Mouse (Mus musculus) erythroid progenitor cell, adult 5-6 weeks (primary cell): ENCODE measurements around the gene Dgkd. TPM values are rescaled to one million over a fixed set of nuclear protein-coding genes. Genes with fewer than 3 reads are reported as not detected.

Source experiments
- ATAC-seq: replicated peaks from 2 replicates; pipeline ENCODE4 v1.8.0; 2016; ENCODE audit warnings: moderate number of reproducible peaks, mild to moderate bottlenecking, moderate TSS enrichment, inconsistent platforms; ENCODE audit not compliant: poor library complexity, low FRiP score, severe bottlenecking
- total RNA-seq, 2 experiments: library from RNA; stranded (forward) in 1 of 2; stranded (reverse) in 1 of 2; fragments of 150-400 nt in 1 of 2; fragments of 186-747, 209-891 nt in 1 of 2; gene quantifications; 2 replicates each; pipeline versions ENCODE4 v1.2.3 to v1.2.4; 2015 to 2017; ENCODE audit warnings: low replicate concordance in 2 of 2

Gene Dgkd
- total RNA-seq, 2 experiments from 2014 or later = 19.3 to 29.3 TPM

DNA sequence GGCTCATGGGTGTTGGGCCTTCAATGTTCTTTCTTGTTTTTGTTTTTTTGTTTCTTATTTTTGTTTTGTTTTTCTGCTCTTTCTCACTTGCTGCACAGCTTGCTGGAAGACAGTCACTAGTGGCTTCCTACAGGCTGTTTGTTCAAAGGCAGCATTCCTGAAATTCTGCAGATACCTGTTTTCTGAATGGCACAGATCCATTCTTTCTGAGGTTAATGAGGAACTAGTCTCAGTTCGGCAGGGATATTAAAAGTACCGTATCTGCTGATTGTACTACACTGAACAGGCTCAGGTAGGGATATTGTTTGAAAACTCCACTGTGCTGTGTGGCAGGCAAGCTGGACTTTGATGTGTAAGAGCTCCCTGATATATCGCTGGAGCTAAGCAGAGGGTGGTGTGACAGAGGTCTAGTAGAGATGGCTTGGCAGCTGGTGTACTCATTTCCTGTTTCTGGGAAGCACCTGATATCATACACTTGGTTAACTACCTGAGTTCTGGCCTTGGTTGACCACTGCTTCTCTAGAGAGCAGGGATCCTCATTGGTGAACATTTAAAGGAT, 67.0 kb downstream of the Dgkd start:
- no peak for ATAC-seq

DNA sequence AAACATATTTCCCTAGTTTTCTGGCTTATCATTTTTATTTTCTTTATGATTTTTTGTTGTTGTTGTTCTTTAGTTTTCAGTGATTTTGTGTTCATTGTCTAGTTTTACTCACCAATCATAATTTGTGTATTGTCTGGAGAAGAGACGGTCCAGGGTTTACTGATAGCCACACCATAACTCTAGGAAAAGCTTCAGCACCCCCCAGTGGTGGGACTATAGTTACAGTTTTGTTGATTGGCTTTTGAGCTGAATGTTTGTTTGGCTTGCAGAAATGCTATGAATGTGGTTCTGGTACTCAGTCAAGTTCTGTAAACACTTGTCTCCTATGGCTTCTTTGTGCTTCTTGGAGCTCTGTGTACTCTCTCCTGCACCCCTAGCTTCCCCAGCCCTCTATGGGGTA, 69.6 kb downstream of the Dgkd start:
- ATAC-seq = no peak

DNA sequence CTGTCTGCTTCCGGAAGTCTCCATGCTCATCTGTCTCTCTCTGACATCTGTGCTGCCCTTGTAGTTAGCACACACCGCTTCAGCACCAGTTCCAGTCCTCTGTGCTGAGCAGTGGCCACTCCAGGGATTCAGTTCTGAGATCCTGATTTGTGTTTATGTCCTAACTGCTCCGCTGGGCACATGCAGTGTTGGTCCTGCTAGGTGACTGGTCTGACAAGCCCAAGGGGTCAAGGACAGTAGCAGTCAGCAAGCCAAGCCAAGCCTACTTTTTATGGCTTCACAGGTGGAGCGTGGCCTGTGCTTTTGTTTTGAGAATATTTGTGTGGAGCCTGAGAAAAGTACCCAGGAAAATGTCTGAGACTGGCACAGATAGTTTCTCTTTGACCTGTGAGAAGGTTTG, 71.8 kb downstream of the Dgkd start:
- ATAC-seq = no peak

DNA sequence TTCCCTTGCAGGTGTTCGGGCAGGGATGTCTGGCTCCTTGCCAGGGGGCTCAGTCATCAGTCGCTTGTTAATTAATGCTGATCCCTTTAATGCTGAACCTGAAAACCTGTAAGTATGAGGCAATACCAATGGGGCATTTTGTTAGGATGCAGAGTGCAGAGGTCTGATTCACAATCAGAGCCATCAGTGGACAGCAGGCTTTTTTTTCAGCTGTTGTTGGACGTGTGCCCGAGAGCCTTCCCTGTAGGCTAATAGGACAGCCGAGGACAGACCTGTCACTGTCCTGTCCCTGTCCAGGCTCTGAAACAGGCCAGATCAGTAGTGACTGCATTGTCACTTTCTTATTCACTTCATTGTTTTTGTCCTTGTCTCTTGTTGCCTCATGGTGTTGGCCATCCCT, 76.6 kb downstream of the Dgkd start:
- ATAC-seq = no peak

DNA sequence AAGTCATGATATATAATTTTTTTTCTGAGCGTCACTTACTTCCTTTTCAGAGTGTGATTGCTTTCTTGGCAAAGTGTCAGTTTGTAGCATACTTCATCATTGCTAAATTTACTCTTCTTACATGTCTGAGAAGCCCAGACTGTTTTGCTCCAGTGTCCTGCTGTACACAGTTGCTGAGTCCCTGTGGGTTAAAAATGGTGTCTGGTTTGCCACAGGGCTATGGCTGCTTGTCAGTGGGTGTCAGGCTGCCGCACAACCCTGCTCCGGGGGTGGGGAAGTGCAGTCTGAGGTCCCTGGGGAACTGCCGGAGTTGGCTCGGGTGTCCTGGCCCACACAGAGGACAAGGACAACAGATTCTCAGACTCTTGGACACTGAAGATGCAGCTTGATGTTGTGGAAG, 80.0 kb downstream of the Dgkd start:
- no peak for ATAC-seq

DNA sequence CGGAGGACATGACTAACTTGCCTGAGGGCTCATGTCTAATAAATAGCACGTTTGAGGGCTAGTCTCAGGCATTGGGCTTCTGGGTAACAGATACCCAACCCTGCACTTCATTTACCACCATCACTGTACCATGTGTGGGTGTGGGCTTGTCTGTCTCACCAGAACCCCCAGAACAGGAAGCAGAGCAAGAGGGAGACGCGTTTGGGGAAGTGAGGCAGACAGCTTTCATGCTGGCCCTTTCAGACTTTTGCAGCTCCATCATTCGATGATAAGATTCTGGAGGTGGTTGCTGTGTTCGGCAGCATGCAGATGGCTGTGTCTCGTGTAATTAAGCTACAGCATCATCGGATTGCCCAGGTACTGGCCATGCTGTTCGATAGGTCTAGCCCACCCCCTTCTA, 82.0 kb downstream of the Dgkd start:
- ATAC-seq = no peak

DNA sequence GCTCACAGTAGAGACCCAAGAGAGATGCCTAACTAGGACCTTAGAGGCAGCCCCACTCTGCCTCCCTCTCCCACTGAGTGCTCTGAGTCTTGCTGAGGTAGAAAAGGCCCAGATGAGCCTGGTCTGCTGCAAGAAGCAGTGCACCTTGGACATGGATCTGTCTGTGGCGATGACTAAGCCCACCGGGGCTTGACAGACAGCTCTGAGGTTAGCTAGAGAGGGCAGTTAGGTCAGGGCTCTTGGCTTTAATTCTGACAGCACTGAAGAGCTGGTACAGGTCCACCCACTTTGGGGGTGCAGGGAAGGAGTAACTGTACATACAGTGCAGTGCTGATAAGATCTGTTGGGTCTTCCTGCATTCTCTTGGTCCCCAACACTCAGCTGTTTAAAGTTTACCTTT, 82.5 kb downstream of the Dgkd start:
- ATAC-seq = no peak

DNA sequence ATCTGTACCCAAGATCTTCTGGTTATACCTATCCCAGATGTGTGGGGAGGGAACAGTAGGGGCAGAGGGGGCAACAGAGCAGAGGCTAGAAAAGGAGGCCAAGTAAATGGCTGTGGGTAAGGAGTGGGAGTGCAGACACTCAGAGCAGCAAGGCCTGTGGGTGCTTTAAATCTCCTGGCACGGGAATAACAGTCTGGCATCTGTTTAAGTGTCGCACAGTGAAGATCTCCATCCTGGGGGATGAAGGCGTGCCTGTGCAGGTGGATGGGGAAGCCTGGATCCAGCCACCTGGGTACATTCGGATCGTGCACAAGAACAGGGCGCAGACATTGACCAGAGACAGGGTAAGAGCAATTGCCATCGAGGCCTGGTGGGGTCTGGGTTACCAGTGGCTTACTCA, 83.0 kb downstream of the Dgkd start:
- ATAC-seq = no peak

DNA sequence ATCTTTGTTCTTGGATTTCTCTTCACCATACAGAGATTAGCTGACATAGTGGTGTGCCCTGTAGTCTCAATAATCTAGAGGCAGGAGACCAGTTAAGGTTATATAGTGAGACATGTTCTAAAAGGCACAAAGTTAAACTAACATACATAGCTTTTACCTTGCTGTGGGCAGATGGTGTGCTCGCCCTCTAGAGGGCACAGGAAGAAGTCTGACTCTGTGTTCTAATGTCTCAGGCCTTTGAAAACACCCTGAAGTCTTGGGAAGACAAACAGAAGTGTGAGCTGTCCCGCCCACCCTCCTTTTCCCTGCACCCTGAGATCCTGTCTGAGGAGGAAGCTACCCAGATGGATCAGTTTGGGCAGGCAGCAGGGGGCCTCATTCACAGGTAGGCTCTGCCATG, 83.4 kb downstream of the Dgkd start:
- peak; percentile 70 for ATAC-seq

DNA sequence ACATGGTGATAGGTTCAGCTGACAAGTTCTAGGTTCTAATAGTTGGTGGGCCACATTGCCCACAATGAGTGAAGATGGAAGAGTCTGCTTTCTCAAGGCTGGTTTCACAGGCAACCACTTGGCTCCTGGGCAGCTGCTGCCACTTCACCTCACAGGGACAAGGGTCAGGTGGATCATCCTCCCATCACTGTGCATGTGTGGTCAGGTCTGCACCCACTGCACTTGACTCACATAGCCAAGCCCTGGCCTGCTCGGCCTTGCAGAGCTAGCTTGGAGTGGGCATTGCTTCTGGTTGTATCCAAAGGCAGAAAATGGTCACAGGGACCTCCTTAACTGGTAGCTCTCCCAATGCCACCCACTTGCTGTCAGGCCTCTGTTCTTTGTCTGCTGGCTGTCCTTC, 88.7 kb downstream of the Dgkd start:
- no peak for ATAC-seq

DNA sequence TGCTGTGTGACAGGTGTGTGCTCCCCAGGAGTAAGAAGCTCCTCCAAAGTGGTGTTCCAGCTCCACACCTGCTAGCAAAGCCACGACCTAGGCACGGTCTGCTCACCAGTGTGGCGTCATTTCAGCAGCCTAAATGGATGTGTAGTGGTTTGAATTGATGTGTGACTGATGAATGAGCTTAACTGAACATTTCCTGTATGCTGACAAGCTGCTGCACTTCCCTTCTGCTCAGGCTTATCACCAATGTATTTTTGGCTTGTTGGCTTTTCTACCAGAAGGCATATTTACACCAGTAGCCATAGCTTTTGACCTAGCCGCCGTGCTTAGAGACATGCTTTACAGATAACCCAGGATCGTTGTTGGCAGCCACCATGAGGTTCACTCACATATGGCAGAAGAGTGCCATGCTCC, 94.6 kb downstream of the Dgkd start:
- ATAC-seq = no peak

DNA sequence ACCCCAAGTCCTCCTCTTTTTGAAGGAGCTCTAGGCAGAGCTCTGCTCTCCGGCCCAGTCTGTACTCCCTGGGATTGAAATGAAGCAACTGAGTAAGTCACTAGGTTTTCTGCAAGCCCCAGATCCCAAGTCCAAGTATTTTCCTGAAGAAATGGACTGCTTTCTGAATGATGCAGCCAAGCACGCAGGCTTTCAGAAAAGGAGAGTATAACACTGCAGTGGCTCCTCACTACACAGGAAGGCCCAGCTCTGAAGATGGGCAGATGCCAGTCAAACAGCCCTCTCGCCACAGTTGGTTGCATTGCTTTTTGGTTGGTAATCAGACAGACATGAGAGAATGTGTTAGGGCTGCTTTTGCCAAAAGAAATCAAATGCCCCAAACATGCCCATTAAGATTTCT, 98.6 kb downstream of the Dgkd start:
- ATAC-seq = no peak

DNA sequence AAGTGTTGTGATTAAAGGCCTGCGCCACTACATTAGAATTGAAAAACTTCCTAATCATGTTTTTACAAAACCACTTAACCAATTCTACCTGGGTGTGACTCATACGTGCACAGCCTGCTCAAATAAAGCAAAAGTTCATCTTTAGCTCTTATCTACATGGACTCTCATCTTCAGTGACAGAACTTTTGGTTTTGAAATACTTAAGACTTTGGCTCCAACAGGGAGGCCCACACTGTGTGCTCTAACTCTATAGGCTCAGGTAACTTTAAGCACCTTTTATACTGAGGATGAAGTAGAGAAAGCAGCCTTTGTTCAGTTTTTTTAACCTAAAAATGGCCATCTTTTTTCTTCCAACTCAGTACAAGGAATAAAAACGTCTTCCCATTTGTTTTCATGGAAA, 100.0 kb downstream of the Dgkd start:
- no peak for ATAC-seq

DNA sequence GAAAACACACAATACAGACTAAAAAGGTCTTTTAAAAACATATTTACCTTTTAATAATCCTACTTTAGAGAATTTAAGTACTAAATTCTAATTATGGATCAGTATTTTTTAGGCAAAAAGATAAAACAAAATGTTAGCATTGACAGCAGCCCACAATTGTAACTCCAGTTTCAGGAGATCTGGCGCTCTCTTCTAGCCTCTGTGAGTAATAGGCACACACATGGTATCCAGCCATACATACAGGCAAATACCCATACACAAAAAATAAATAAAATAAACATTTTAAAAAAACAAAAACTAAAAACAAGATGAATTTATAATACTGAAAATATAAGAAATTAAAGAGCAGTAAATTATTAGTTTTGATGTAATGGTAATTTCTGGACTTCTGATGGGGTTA, 105.8 kb downstream of the Dgkd start:
- ATAC-seq = no peak

DNA sequence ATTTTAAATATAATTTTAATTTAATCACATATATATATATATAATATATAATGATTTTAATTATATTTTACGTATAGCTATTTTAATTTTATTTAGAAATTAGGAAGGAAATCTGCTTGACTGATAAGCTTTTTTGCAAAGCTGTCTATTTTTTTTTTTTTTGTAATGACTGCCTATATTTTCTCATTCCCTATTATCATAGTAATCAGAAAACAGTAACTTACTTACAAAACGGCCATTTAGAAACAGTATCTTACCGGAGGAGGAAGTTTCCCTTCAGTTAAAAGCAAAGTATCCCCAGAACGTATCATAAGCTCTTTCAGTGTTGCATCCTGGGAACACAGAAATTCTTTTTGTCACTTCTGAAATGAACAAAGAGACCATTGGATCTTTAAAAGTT, 106.4 kb downstream of the Dgkd start:
- ATAC-seq = no peak

DNA sequence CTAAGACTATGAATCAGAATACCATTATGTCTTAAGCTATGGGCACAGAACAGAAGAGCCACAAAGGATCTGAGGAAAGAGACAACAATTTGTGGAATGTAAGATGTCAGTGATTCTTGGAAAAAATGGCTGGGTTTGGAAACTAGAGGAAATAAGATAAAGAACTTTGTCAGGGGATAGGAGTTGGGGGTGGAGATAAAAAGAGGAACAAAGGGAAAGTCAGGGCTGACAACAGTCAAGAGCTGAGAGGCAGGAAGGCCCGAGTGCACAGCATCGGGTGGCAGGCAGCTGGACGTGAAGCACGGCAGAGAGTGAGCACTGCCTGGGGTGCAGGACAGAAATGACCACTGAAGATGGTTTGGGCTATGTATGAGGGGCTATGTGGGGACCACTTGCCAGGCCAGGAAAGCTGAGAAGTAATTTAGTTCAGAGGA, 106.9 kb downstream of the Dgkd start:
- ATAC-seq = no peak

DNA sequence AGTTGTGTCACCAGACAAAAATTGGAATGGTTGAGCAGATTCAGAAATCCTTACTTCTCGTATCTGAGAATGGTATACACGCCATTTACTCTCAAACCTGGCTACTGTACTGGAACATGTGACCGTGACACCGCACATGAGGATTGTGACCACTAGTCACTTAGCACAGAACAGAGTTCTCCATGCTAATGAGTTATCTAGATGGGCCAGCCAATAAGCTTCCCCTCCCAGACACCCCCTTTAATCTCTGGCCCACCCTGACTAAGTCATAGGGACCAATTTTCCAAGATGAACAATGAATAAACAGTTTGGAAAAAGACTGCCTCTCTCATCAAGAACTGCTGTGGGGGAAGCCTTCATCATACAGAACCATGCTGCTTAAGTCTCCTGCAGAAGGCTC, 107.7 kb downstream of the Dgkd start:
- peak; percentile 26 for ATAC-seq

DNA sequence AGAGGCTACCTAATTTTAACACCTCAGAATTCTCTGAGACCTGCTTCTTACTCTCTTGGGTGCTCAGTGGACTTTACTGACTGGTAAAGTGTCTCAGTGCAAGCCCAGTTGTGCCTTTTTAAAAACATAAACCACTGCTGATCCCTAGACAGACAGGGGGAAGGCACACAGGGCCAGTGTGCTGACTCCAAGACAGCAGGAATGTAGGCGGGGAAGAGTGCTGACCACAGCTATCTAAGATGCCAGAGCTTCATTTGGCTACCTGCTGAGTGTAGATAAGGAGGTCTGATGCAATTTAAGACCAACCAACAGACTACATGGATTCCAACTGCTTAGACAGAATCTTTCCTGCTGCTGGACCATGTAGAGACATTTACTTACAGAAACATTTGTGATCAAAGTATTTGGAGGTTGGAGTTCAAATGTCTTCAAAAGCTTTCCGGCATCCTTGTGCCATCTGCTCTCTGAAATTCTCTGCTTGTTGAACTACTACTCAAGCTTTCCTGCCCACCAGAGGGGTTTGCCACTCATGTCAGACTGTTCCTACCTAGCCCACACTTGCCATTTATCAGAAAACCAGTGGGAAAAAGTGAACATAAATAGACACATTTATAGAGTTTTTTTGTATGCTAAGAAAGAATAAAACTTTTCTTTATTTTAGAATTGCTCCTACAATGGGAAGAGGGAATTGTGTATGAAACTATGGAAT, 108.5 kb downstream of the Dgkd start:
- ATAC-seq = peak; percentile 90

DNA sequence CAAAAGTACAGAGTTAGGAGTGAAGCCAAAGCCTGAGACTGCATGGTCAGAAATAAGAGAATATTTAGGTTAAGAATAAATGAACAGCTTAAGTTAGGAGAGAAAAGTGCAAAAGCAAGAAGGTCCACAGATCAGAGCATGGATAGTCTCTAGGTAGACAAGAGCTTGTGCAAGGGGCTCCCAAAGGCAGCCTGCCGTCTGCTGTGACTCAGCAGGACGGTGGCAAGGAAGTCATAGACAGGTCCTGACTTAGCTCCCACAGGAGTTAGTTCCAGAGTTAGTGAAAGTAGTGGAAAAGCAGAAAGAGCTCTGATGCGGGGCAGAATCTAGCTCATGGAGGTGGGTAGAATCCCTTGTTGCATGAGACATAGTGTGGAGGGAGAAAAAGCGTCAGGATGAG, 117.3 kb downstream of the Dgkd start:
- ATAC-seq = no peak

DNA sequence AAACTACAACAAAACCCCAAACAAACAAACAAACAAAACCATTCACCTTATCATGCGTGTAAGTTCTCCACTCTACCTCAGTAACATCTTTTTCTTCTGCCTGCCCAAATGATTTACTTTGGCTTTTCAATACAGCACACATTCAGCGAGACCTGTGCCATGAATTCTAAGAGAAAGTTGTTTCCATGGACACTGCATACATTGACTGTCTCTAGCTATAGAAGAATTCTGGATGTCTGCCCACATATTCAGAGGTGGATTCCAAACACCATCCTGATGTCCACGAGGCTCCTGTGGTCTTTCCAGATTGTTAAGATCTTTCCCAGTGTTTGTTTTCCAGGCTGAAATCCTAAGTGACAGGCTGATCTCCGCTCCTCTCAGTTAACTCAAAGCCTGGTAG, 129.2 kb downstream of the Dgkd start:
- ATAC-seq = no peak

DNA sequence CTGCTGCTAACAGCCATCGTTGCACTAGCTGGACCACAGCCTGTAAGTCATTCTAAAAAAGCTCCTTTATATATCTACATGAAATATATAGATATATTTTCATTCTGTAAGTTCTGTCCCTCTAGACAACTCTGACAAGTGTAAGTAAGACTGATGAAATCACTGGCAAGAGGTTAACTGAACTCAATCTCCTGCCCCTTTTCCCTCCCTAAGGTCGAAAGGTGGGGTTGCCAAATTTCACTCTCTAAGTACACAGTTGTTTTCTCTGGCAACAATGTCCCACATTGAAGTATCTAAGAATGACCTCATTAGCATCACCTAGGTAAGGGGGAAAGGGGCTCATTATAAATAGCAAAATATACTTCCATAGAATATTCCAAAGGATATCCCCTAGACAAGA, 139.6 kb downstream of the Dgkd start:
- ATAC-seq = no peak
